Mouse (Mus musculus) embryonic facial prominence, embryonic 15.5 days (tissue): ENCODE data around the gene Ric1. TPM values are rescaled to one million over a fixed set of nuclear protein-coding genes. Genes with fewer than 3 reads are reported as not detected.
A peak's percentile ranks its signal among the peaks of the same experiment; 100 is the strongest.
"Not testable (repeated sequence)": the region's sequence is repeated elsewhere in the genome, so short reads cannot be mapped to it uniquely, and the experiment has no call there.

Experiments used
- ATAC-seq: fragments of 200-750 bp; cut with Nextera tagmentation; 2 replicates; pipeline ENCODE4 v1.8.0; 2017; ENCODE audit warnings: low read depth, moderate TSS enrichment; ENCODE audit not compliant: insufficient number of reproducible peaks, low FRiP score, low TSS enrichment
- H3K27ac ChIP-seq: fragments of 300-500 bp; sonication (generic); replicated peaks from 2 replicates; pipeline ENCODE4 v1.5.1; 2015; ENCODE audit warnings: mild to moderate bottlenecking, inconsistent platforms
- H3K27me3 ChIP-seq: fragments of 300-500 bp; sonication (generic); 2 replicates; pipeline ENCODE4 v1.6.1; 2015; ENCODE audit warnings: inconsistent platforms
- H3K36me3 ChIP-seq: fragments of 300-500 bp; sonication (generic); 2 replicates; pipeline ENCODE4 v1.6.1; 2015; ENCODE audit warnings: mild to moderate bottlenecking, inconsistent platforms
- H3K4me1 ChIP-seq: fragments of 300-500 bp; sonication (generic); 2 replicates; pipeline ENCODE4 v1.6.1; 2015; ENCODE audit warnings: inconsistent platforms
- H3K4me2 ChIP-seq: fragments of 300-500 bp; sonication (generic); replicated peaks from 2 replicates; pipeline ENCODE4 v1.6.1; 2015; ENCODE audit warnings: mild to moderate bottlenecking, inconsistent platforms
- H3K4me3 ChIP-seq: fragments of 300-500 bp; sonication (generic); replicated peaks from 2 replicates; pipeline ENCODE4 v1.5.1; 2015; ENCODE audit warnings: mild to moderate bottlenecking, inconsistent platforms
- H3K9ac ChIP-seq: fragments of 300-500 bp; sonication (generic); 2 replicates; pipeline ENCODE4 v1.6.1; 2015; ENCODE audit warnings: inconsistent platforms
- H3K9me3 ChIP-seq: fragments of 300-500 bp; sonication (generic); replicated peaks from 2 replicates; pipeline ENCODE4 v1.6.1; 2016; ENCODE audit warnings: inconsistent platforms
- WGBS: fragments of 180-500 bp; shearing (Covaris S2); methylation state at CpG from one replicate; pipeline ENCODE4 v1.1.7; 2015; 5-methylcytosine and 5-hydroxymethylcytosine counted together
- polyA plus RNA-seq: library from polyadenylated mRNA; unstranded; fragments of >200 nt; fragmentation: Nextera tagmentation; extraction: Ambion mirVana; gene quantifications from 2 replicates; pipeline ENCODE4 v1.2.1, GENCODE M21; 2015

Ric1 gene
- polyA plus RNA-seq, 1 experiment from 2014 or later: 20.3 TPM

DNA sequence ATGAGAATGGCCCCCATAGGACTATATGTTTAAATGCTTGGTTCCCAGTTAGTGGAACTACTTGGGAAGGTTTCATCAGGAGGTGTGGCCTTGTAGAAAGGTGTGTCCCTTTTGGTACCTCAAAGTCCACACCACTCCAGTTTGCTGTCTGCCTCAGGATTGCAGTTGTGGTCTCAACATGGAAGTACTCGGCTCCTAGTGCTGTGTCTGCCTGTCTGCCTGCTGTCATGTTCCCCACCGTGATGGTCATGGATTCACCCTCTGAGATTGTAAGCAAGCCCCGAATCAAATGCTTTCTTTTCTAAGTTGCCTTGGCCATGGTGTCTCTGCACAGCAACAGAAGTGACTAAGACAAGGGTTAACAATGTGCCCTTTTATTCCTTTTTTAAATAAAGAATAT, 8.0 kb upstream of the Ric1 start:
- Histone ChIP-seq H3K27me3 (no peaks in the 10 kb centered on the region), H3K4me2 (no peak overlapping the region), H3K4me3 (no peak overlapping the region), H3K9ac (no peak overlapping the region), H3K27ac (no peak overlapping the region), H3K9me3 (0 out of 2 replicates have a peak, but pooled peaks cover 5% of the 10 kb centered on the region), H3K4me1 (no peaks in the 10 kb centered on the region), H3K36me3 (peaks cover 9% of the 10 kb centered on the region)
- ATAC-seq: no peak
- 91% methylated on average over 3 of the region's 3 CpGs for WGBS

- ATAC-seq: no peak
- Histone ChIP-seq H3K4me1 (no peaks in the 10 kb centered on the region), H3K27me3 (no peaks in the 10 kb centered on the region), H3K4me3 (no peak overlapping the region), H3K9ac (no peak overlapping the region), H3K36me3 (peaks cover 9% of the 10 kb centered on the region), H3K27ac (no peak overlapping the region), H3K4me2 (no peak overlapping the region), H3K9me3 (0 out of 2 replicates have a peak, but pooled peaks cover 5% of the 10 kb centered on the region)
- 88% methylated on average over 3 of the region's 3 CpGs for WGBS
These were observed 6.7 kb upstream of the Ric1 start for GRCm38 (mm10) chr19:29515386-29515785.

DNA sequence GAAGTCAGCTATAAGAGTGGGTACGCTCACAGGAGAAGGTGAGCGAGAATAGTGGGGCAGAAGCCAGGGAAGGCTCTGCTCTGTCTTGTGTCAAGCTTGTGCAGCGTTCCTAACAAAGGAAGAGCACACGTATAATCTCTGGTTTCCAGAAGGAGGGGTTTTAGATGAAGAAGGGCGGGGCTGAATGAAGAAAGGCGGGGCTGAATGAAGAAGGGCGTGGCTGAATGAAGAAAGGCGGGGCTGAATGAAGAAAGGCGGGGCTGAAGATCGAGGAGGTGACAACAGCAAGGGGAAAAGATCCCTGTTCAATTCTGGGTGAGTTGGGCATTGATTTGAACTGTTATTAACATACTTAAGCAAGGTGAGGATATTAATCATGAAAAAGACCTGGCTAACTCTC, 6.1 kb upstream of the Ric1 start:
- no peak for ATAC-seq
- Histone ChIP-seq H3K9ac (no peak overlapping the region), H3K36me3 (peaks cover 9% of the 10 kb centered on the region), H3K27ac (no peak overlapping the region), H3K4me1 (no peaks in the 10 kb centered on the region), H3K4me3 (no peak overlapping the region), H3K4me2 (no peak overlapping the region), H3K9me3 (0 out of 2 replicates have a peak, but pooled peaks cover 5% of the 10 kb centered on the region), H3K27me3 (no peaks in the 10 kb centered on the region)
- 74% methylated on average over 10 of the region's 10 CpGs for WGBS

- Histone ChIP-seq H3K4me1 (no peaks in the 10 kb centered on the region; the same call in 1 of the 2 replicates), H3K4me3 (no peak overlapping the region), H3K27ac (0 out of 2 replicates have a peak overlapping the region, but pooled peaks have one; percentile 34), H3K4me2 (no peak overlapping the region), H3K27me3 (no peaks in the 10 kb centered on the region), H3K9ac (no peak overlapping the region), H3K36me3 (peaks cover 9% of the 10 kb centered on the region), H3K9me3 (0 out of 2 replicates have a peak, but pooled peaks cover 5% of the 10 kb centered on the region)
- no peak for ATAC-seq
- 55% methylated on average over 7 of the region's 7 CpGs for WGBS
These were observed 3.7 kb upstream of the Ric1 start for GRCm38 (mm10) chr19:29518409-29518808.

- H3K27ac ChIP-seq: peak overlapping the region; percentile 34; the same call in 1 of the 2 replicates
- ATAC-seq: no peak
These were observed 3.2 kb upstream of the Ric1 start for GRCm38 (mm10) chr19:29518922-29519321.

DNA sequence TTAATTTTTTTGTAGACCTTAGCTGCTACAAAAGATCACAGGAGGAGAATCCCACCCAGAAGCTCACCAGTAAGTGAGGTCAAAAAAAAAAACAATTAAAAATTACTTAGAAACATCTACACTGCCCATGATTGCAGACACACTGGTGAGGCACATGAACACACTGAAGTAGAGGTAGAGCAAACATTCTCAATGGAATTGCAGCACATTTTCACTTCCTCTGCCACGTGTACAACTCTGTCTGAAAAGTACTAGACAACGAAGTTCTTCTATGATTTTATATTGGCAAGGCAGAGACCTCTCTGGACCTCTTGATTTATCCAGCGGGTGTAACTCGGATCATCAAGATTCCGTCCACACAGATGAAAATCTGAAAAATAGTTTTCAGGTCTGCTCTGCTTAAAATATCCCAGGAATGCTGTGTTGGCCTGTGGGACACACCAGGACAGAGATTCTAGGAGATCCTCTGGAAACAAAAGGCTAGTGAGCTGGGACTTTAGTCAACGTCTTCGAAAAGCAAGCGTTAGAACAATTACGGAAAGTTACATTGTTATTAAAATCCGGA, 1.0 kb upstream of the Ric1 start:
- Histone ChIP-seq H3K36me3 (peaks cover 6% of the 10 kb centered on the region), H3K4me1 (peaks cover 9% of the 10 kb centered on the region), H3K27me3 (no peaks in the 10 kb centered on the region), H3K9me3 (no peaks in the 10 kb centered on the region), H3K4me3 (peak overlapping the region; percentile 94), H3K9ac (no peak overlapping the region), H3K27ac (peak overlapping the region; percentile 96; the same call in 1 of the 2 replicates), H3K4me2 (peak overlapping the region; percentile 53)
- whole genome bisulfite sequencing: 31% methylated on average over 10 of the region's 10 CpGs
- no peak for ATAC-seq

More at GRCm38 (mm10) chr19:29518922-29519321, 3.2 kb upstream of the Ric1 start:
- no peaks in the 10 kb centered on the region for H3K27me3 ChIP-seq
- WGBS: 55% methylated on average over 4 of the region's 4 CpGs
- peaks cover 9% of the 10 kb centered on the region for H3K36me3 ChIP-seq
- no peak overlapping the region for H3K9ac ChIP-seq
- peaks cover 4% of the 10 kb centered on the region for H3K4me1 ChIP-seq
- H3K4me2 ChIP-seq: no peak overlapping the region
- no peak overlapping the region for H3K4me3 ChIP-seq
- 0 out of 2 replicates have a peak, but pooled peaks cover 4% of the 10 kb centered on the region for H3K9me3 ChIP-seq

DNA sequence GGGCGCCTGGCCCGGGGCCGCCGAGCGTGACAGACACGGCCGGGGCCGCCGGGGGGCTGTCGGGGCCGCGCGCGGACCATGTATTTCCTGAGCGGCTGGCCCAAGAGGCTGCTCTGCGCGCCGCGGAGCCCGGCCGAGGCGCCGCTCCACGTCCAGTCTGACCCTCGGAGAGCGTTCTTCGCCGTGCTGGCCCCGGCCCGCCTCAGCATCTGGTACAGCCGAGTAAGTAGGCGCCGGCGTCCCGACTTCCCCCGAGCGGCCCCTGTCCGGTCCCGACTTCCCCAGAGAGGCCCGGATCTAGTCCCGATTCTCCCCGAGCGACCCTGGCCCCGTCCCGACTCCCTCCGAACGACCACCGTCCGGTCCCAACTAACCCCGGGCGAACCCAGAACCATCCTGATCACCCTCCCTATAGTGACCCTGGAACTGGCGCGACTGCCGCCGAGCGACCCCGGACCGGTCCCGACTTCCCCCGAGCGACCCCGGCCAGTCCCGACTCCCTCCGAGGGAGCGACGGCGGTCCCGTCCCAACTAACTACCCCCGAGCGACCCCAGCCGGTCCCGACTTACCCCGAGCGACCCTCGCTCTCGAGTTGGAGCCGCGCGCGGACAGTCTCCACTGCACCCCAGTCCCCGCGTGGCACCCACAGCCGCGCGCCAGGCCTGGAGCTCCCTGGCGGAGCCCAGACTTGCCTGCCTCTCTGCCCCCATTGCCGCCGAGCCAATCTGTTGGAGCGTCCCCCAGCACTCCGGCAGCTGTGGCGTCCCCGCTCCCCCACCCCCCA, 555 bp downstream of the Ric1 start:
- H3K27ac ChIP-seq: peak overlapping the region; percentile 96
- peak overlapping the region; percentile 53 for H3K4me2 ChIP-seq
- peaks cover 9% of the 10 kb centered on the region for H3K4me1 ChIP-seq
- H3K36me3 ChIP-seq: no peaks in the 10 kb centered on the region
- peak overlapping the region; percentile 91 for H3K9ac ChIP-seq
- ATAC-seq: peak; percentile 74
- H3K9me3 ChIP-seq: no peaks in the 10 kb centered on the region
- H3K27me3 ChIP-seq: no peaks in the 10 kb centered on the region
- WGBS: under 1% methylated on average over 86 of the region's 92 CpGs
- peak overlapping the region; percentile 94 for H3K4me3 ChIP-seq

DNA sequence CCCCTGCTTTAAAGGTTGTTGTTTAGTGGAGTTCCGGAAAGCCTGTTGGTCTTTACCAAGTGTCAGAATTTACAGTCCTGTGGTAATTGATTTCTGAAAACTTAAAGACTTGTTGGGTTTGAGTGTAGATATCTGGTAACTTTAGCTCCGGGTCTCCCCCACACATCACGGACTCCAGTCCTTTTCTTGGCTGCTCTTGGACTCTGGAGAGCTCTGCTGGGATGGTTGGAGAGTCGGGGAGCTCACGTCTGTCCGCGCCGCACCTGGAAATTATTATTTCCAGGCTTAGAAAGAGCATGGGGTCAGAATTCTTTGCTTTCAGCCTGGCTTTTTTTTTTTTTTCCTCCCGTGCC, 1.1 kb downstream of the Ric1 start:
- Histone ChIP-seq H3K4me3 (peak overlapping the region; percentile 94), H3K36me3 (no peaks in the 10 kb centered on the region), H3K27ac (peak overlapping the region; percentile 96), H3K9ac (peak overlapping the region; percentile 91), H3K27me3 (no peaks in the 10 kb centered on the region), H3K4me1 (peaks cover 9% of the 10 kb centered on the region), H3K9me3 (no peaks in the 10 kb centered on the region), H3K4me2 (peak overlapping the region; percentile 53)
- WGBS: under 1% methylated on average over 9 of the region's 9 CpGs
- ATAC-seq: no peak

DNA sequence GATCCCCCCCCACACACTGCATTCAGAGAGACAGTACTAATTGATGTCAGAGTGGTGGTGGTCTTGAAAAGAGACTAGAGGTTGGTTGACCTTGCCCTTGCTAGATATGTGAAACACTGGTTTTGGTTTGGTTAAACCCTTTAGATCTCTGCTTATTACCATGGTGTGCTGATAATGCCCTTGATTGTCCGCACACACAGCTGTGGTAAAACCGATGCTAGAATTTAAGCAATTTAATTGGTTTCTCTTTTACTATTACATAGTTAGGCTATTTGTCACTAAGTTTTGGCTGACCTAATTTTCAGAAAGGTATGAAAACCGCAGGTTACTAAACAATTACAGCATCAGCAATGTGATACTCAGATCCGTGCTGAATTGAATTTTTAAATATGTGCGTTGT, 1.6 kb downstream of the Ric1 start:
- H3K36me3 ChIP-seq: no peaks in the 10 kb centered on the region
- peak overlapping the region; percentile 94 for H3K4me3 ChIP-seq
- ATAC-seq: no peak
- H3K4me2 ChIP-seq: peak overlapping the region; percentile 53
- peak overlapping the region; percentile 91 for H3K9ac ChIP-seq
- H3K27me3 ChIP-seq: no peaks in the 10 kb centered on the region
- peaks cover 9% of the 10 kb centered on the region for H3K4me1 ChIP-seq
- 11% methylated on average over 5 of the region's 5 CpGs for WGBS
- H3K27ac ChIP-seq: no peak overlapping the region
- 0 out of 2 replicates have a peak, but pooled peaks cover 2% of the 10 kb centered on the region for H3K9me3 ChIP-seq

- H3K9me3 ChIP-seq: 0 out of 2 replicates have a peak, but pooled peaks cover 4% of the 10 kb centered on the region
- 48% methylated on average over 4 of the region's 4 CpGs for WGBS
- peaks cover 9% of the 10 kb centered on the region for H3K4me1 ChIP-seq
- H3K27me3 ChIP-seq: no peaks in the 10 kb centered on the region
- H3K36me3 ChIP-seq: no peaks in the 10 kb centered on the region
- H3K9ac ChIP-seq: no peak overlapping the region
- ATAC-seq: no peak
- H3K4me2 ChIP-seq: 0 out of 2 replicates have a peak overlapping the region, but pooled peaks have one; percentile 13
- H3K4me3 ChIP-seq: no peak overlapping the region
- no peak overlapping the region for H3K27ac ChIP-seq
These were observed 2.5 kb downstream of the Ric1 start for GRCm38 (mm10) chr19:29524614-29525013.

- not testable (repeated sequence) for H3K36me3 ChIP-seq, H3K4me2 ChIP-seq, H3K4me3 ChIP-seq, ATAC-seq, H3K9me3 ChIP-seq, H3K27ac ChIP-seq, H3K9ac ChIP-seq, H3K4me1 ChIP-seq, H3K27me3 ChIP-seq
- WGBS: 92% methylated on average over 4 of the region's 4 CpGs
These were observed 3.5 kb downstream of the Ric1 start for GRCm38 (mm10) chr19:29525588-29525987.
